Mouse (Mus musculus): ENCODE results near the gene Mrps14.

The Mrps14 gene

GRCm38 (mm10) chr1:160194529-160195336, at the start of gene Mrps14:
Mrps14 (plus strand) TSS chr1:160195215.
- ATAC-seq (ENCODE audit: insufficient number of reproducible peaks, low FRiP score, low TSS enrichment), result peak; percentile 99

GRCm38 (mm10) chr1:160145606-160146005, 49.4 kb upstream of the Mrps14 start:
- ATAC-seq (ENCODE audit: insufficient number of reproducible peaks, low FRiP score, low TSS enrichment), result no peak

- no peak for ATAC-seq (ENCODE audit: insufficient number of reproducible peaks, low FRiP score, low TSS enrichment)
These were observed 47.7 kb upstream of the Mrps14 start for GRCm38 (mm10) chr1:160147274-160147673.

GRCm38 (mm10) chr1:160149291-160149906, 45.6 kb upstream of the Mrps14 start:
- ATAC-seq (ENCODE audit: insufficient number of reproducible peaks, low FRiP score, low TSS enrichment), result no peak

- no peak for ATAC-seq (ENCODE audit: insufficient number of reproducible peaks, low FRiP score, low TSS enrichment)
These were observed 44.3 kb upstream of the Mrps14 start for GRCm38 (mm10) chr1:160150726-160151125.

GRCm38 (mm10) chr1:160153480-160153879, 41.5 kb upstream of the Mrps14 start, which contains the start of gene Tnn:
Tnn (minus strand) TSS chr1:160153580.
- no peak for ATAC-seq (ENCODE audit: insufficient number of reproducible peaks, low FRiP score, low TSS enrichment)

GRCm38 (mm10) chr1:160158190-160158589, 36.8 kb upstream of the Mrps14 start:
- ATAC-seq (ENCODE audit: insufficient number of reproducible peaks, low FRiP score, low TSS enrichment), result no peak

GRCm38 (mm10) chr1:160166600-160166999, 28.4 kb upstream of the Mrps14 start:
- ATAC-seq (ENCODE audit: insufficient number of reproducible peaks, low FRiP score, low TSS enrichment), result no peak

GRCm38 (mm10) chr1:160176903-160177302, 18.1 kb upstream of the Mrps14 start:
- no peak for ATAC-seq (ENCODE audit: insufficient number of reproducible peaks, low FRiP score, low TSS enrichment)

- ATAC-seq (ENCODE audit: insufficient number of reproducible peaks, low FRiP score, low TSS enrichment), result no peak
These were observed 13.8 kb upstream of the Mrps14 start for GRCm38 (mm10) chr1:160181216-160181615.

GRCm38 (mm10) chr1:160184506-160184905, 10.5 kb upstream of the Mrps14 start:
- ATAC-seq (ENCODE audit: insufficient number of reproducible peaks, low FRiP score, low TSS enrichment), result peak; percentile 70

- ATAC-seq (ENCODE audit: insufficient number of reproducible peaks, low FRiP score, low TSS enrichment), result no peak
These were observed 285 bp downstream of the Mrps14 start for GRCm38 (mm10) chr1:160195337-160195663.

GRCm38 (mm10) chr1:160205486-160205885, 10.5 kb downstream of the Mrps14 start:
- ATAC-seq (ENCODE audit: insufficient number of reproducible peaks, low FRiP score, low TSS enrichment), result no peak

GRCm38 (mm10) chr1:160209844-160210243, 14.8 kb downstream of the Mrps14 start:
- ATAC-seq (ENCODE audit: insufficient number of reproducible peaks, low FRiP score, low TSS enrichment), result no peak

GRCm38 (mm10) chr1:160210566-160210965, 15.6 kb downstream of the Mrps14 start:
- no peak for ATAC-seq (ENCODE audit: insufficient number of reproducible peaks, low FRiP score, low TSS enrichment)

- no peak for ATAC-seq (ENCODE audit: insufficient number of reproducible peaks, low FRiP score, low TSS enrichment)
These were observed 16.6 kb downstream of the Mrps14 start for GRCm38 (mm10) chr1:160211597-160212122.

GRCm38 (mm10) chr1:160212123-160212691, 17.2 kb downstream of the Mrps14 start:
- ATAC-seq (ENCODE audit: insufficient number of reproducible peaks, low FRiP score, low TSS enrichment), result peak; percentile 26; the same call in 1 of the 2 replicates

- ATAC-seq (ENCODE audit: insufficient number of reproducible peaks, low FRiP score, low TSS enrichment), result peak; percentile 94
These were observed 18.0 kb downstream of the Mrps14 start, which contains the start of gene Cacybp for GRCm38 (mm10) chr1:160212703-160213669. Cacybp (minus strand) TSS chr1:160212875.

GRCm38 (mm10) chr1:160214171-160214570, 19.2 kb downstream of the Mrps14 start:
- ATAC-seq (ENCODE audit: insufficient number of reproducible peaks, low FRiP score, low TSS enrichment), result no peak

GRCm38 (mm10) chr1:160217898-160218297, 22.9 kb downstream of the Mrps14 start:
- ATAC-seq (ENCODE audit: insufficient number of reproducible peaks, low FRiP score, low TSS enrichment), result no peak
